Mouse (Mus musculus): Measurements from ENCODE around the gene Mss51. TPM values are rescaled to one million over a fixed set of nuclear protein-coding genes. Genes with fewer than 3 reads are reported as not detected.

Mss51 gene
- polyA plus RNA-seq, 1 experiment from 2014 or later = 1.1 TPM

DNA sequence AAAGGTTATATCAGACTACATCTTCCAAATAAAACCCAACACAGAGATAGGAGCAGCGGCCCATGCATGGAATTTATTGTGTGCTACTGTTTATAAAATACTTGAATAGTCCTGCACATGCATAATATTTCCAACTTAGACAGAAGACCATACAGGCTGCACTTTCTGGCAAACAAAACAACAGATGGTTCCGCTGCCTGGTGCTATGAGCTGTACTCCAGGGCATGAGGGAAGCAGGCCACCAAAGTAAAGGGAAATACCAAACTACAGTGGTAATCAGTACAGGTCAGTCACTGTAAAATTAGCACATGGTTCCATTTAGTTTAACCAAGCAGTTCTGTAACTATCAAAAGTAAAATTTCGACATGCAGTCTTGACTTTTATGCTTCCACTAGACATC lies 3.3 kb upstream of the Mss51 start:
- no peak overlapping the region for H3K9ac ChIP-seq (ENCODE audit: low read length)
- DNase-seq (ENCODE audit: low spot score) (no peak), ATAC-seq (replicated peaks; ENCODE audit: low FRiP score) (no peak)
- H3K27ac ChIP-seq (ENCODE audit: low read depth, low read length) = no peak overlapping the region
- H3K4me1 ChIP-seq (replicated peaks; ENCODE audit: control insufficient read depth, insufficient read depth, low read length) = no peaks in the 10 kb centered on the region
- H3K4me3 ChIP-seq (ENCODE audit: low read depth, low read length) = no peak overlapping the region
- H3K27me3 ChIP-seq (ENCODE audit: control insufficient read depth, insufficient read depth, low read length) = no peaks in the 10 kb centered on the region
- 90% methylated on average over 3 of the region's 3 CpGs for WGBS
- no peaks in the 10 kb centered on the region for H3K9me3 ChIP-seq (ENCODE audit: control insufficient read depth, low read length)
- H3K4me2 ChIP-seq (ENCODE audit: low read depth, low read length, severe bottlenecking) = no peak overlapping the region
- H3K36me3 ChIP-seq (ENCODE audit: control insufficient read depth, insufficient read depth, low read length) = peaks cover 9% of the 10 kb centered on the region; the same call in 1 of the 2 replicates

DNA sequence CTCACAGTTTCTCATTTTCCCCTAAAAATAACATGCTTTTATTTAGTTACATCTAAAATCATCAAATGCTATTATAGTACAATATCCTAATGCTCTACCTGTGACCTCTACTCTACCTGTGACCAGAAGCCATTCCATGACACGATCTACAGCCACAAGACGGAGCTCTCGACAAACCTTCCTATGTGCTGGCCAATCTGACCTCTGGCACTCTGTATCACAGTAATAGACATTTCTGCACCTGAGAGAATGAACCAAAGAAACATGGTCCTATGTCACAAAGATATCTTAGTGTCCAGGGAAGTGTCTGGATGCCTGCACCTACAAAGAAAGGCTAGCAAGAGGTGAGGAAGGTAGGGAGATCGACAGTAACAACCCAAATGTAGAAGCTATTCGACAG lies 10.7 kb downstream of the Mss51 start:
- H3K4me3 ChIP-seq (ENCODE audit: low read depth, low read length) = no peak overlapping the region
- DNase-seq (ENCODE audit: low spot score) (no peak), ATAC-seq (replicated peaks; ENCODE audit: low FRiP score) (no peak)
- H3K4me2 ChIP-seq (ENCODE audit: low read depth, low read length, severe bottlenecking) = no peak overlapping the region
- no peaks in the 10 kb centered on the region for H3K9me3 ChIP-seq (ENCODE audit: control insufficient read depth, low read length)
- H3K4me1 ChIP-seq (replicated peaks; ENCODE audit: control insufficient read depth, insufficient read depth, low read length) = no peaks in the 10 kb centered on the region
- H3K36me3 ChIP-seq (ENCODE audit: control insufficient read depth, insufficient read depth, low read length) = peaks cover 2% of the 10 kb centered on the region; the same call in 1 of the 2 replicates
- no peak overlapping the region for H3K9ac ChIP-seq (ENCODE audit: low read length)
- no peaks in the 10 kb centered on the region for H3K27me3 ChIP-seq (ENCODE audit: control insufficient read depth, insufficient read depth, low read length)
- H3K27ac ChIP-seq (ENCODE audit: low read depth, low read length) = no peak overlapping the region
- 97% methylated on average over 5 of the region's 5 CpGs for WGBS

- 91% methylated on average over 7 of the region's 7 CpGs for WGBS
- no peak for DNase-seq (ENCODE audit: low spot score)
These were observed 14.5 kb downstream of the Mss51 start for GRCm38 (mm10) chr14:20482051-20482751.

GRCm38 (mm10) chr14:20481211-20481610 lies 15.5 kb downstream of the Mss51 start:
- Histone ChIP-seq H3K4me3 (ENCODE audit: low read depth, low read length) (no peak overlapping the region), H3K4me2 (ENCODE audit: low read depth, low read length, severe bottlenecking) (no peak overlapping the region), H3K9me3 (ENCODE audit: control insufficient read depth, low read length) (no peaks in the 10 kb centered on the region), H3K36me3 (ENCODE audit: control insufficient read depth, insufficient read depth, low read length) (no peaks in the 10 kb centered on the region; the same call in 1 of the 2 replicates), H3K4me1 (replicated peaks; ENCODE audit: control insufficient read depth, insufficient read depth, low read length) (0 out of 2 replicates have a peak, but pooled peaks cover 2% of the 10 kb centered on the region), H3K27ac (ENCODE audit: low read depth, low read length) (no peak overlapping the region), H3K27me3 (ENCODE audit: control insufficient read depth, insufficient read depth, low read length) (no peaks in the 10 kb centered on the region; the same call in 1 of the 2 replicates), H3K9ac (ENCODE audit: low read length) (no peak overlapping the region)
- no peak for DNase-seq (ENCODE audit: low spot score)
- 14% methylated on average over 5 of the region's 5 CpGs for WGBS
- no peak for ATAC-seq (replicated peaks; ENCODE audit: low FRiP score)

More at GRCm38 (mm10) chr14:20482051-20482751, 14.5 kb downstream of the Mss51 start:
- no peaks in the 10 kb centered on the region; the same call in 1 of the 2 replicates for H3K27me3 ChIP-seq (ENCODE audit: control insufficient read depth, insufficient read depth, low read length)
- H3K4me2 ChIP-seq (ENCODE audit: low read depth, low read length, severe bottlenecking) = no peak overlapping the region
- H3K36me3 ChIP-seq (ENCODE audit: control insufficient read depth, insufficient read depth, low read length) = peaks cover 2% of the 10 kb centered on the region; the same call in 1 of the 2 replicates
- H3K27ac ChIP-seq (ENCODE audit: low read depth, low read length) = no peak overlapping the region
- no peak for ATAC-seq (replicated peaks; ENCODE audit: low FRiP score)
- H3K4me1 ChIP-seq (replicated peaks; ENCODE audit: control insufficient read depth, insufficient read depth, low read length) = 0 out of 2 replicates have a peak, but pooled peaks cover 2% of the 10 kb centered on the region
- no peak overlapping the region for H3K9ac ChIP-seq (ENCODE audit: low read length)
- H3K9me3 ChIP-seq (ENCODE audit: control insufficient read depth, low read length) = no peaks in the 10 kb centered on the region
- H3K4me3 ChIP-seq (ENCODE audit: low read depth, low read length) = no peak overlapping the region

DNA sequence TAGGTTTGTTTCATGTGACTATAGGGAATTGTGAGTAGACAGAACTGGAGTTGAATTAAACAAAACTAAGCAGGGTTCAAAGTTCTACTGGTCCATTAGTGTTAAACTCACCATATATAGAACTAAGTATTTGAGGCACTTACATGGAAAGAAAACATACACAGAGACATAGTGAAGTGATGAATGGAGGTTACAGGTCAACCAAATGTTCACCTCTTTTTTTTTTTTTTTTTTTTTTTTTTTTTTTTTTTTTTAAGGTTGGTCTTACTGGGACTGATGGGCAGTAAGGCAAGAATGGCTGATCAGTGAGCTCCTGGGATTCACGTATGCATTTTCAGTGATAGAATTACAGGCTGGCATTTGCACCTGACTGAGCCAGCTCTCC lies 16.5 kb downstream of the Mss51 start:
- no peak for DNase-seq (ENCODE audit: low spot score)
- H3K36me3 ChIP-seq (ENCODE audit: control insufficient read depth, insufficient read depth, low read length) = no peaks in the 10 kb centered on the region; the same call in 1 of the 2 replicates
- H3K4me2 ChIP-seq (ENCODE audit: low read depth, low read length, severe bottlenecking) = peak overlapping the region; percentile 87
- H3K9ac ChIP-seq (ENCODE audit: low read length) = peak overlapping the region; percentile 57
- H3K9me3 ChIP-seq (ENCODE audit: control insufficient read depth, low read length) = no peaks in the 10 kb centered on the region
- H3K4me3 ChIP-seq (ENCODE audit: low read depth, low read length) = peak overlapping the region; percentile 63
- no peak for ATAC-seq (replicated peaks; ENCODE audit: low FRiP score)
- H3K27me3 ChIP-seq (ENCODE audit: control insufficient read depth, insufficient read depth, low read length) = no peaks in the 10 kb centered on the region; the same call in 1 of the 2 replicates
- no peak overlapping the region for H3K27ac ChIP-seq (ENCODE audit: low read depth, low read length)
- WGBS = 64% methylated on average over 1 of the region's 1 CpGs
- H3K4me1 ChIP-seq (replicated peaks; ENCODE audit: control insufficient read depth, insufficient read depth, low read length) = 0 out of 2 replicates have a peak, but pooled peaks cover 2% of the 10 kb centered on the region

- H3K9ac ChIP-seq (ENCODE audit: low read length) = peak within 1 kb of the TSS; percentile 57
- peak within 1 kb of the TSS; percentile 87 for H3K4me2 ChIP-seq (ENCODE audit: low read depth, low read length, severe bottlenecking)
- DNase-seq (ENCODE audit: low spot score) = peak; percentile 77
- 1% methylated on average over 48 of the region's 48 CpGs for WGBS
- no peak within 1 kb of the TSS for H3K27ac ChIP-seq (ENCODE audit: low read depth, low read length)
- no peaks in the 10 kb centered on the region; the same call in 1 of the 2 replicates for H3K27me3 ChIP-seq (ENCODE audit: control insufficient read depth, insufficient read depth, low read length)
- no peaks in the 10 kb centered on the region for H3K9me3 ChIP-seq (ENCODE audit: control insufficient read depth, low read length)
- no peaks in the 10 kb centered on the region for H3K36me3 ChIP-seq (ENCODE audit: control insufficient read depth, insufficient read depth, low read length)
- H3K4me1 ChIP-seq (replicated peaks; ENCODE audit: control insufficient read depth, insufficient read depth, low read length) = 0 out of 2 replicates have a peak, but pooled peaks cover 2% of the 10 kb centered on the region
- peak within 1 kb of the TSS; percentile 63 for H3K4me3 ChIP-seq (ENCODE audit: low read depth, low read length)
- ATAC-seq (replicated peaks; ENCODE audit: low FRiP score) = peak; percentile 69
These were observed 17.2 kb downstream of the Mss51 start, which contains the start of gene Anxa7 for GRCm38 (mm10) chr14:20479291-20480194. Gene Anxa7 (minus strand): TSS chr14:20480133.

DNA sequence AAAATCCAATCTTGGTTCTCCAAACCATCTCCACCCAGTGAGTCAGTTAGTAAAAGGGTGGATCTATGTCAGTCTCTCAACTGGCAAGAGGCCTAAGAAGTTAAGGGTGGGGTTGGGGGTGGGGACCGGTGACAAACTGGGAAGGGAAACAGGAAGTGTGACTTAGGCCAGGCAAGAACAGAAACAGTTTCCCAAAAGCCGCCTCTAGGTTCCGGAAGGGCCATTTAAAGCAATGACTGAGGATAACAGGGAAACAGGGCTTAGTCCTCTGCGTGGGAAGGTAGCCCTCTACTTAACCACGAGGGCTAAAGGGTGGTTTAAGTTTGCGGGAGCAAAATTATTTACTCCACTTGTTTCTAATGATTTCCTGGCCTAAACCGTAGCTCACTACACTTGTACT lies 17.9 kb downstream of the Mss51 start:
- H3K4me2 ChIP-seq (ENCODE audit: low read depth, low read length, severe bottlenecking) = peak overlapping the region; percentile 87
- H3K36me3 ChIP-seq (ENCODE audit: control insufficient read depth, insufficient read depth, low read length) = no peaks in the 10 kb centered on the region
- ATAC-seq (replicated peaks; ENCODE audit: low FRiP score) = no peak
- no peak for DNase-seq (ENCODE audit: low spot score)
- WGBS = 29% methylated on average over 7 of the region's 7 CpGs
- 0 out of 2 replicates have a peak, but pooled peaks cover 2% of the 10 kb centered on the region for H3K4me1 ChIP-seq (replicated peaks; ENCODE audit: control insufficient read depth, insufficient read depth, low read length)
- no peak overlapping the region for H3K4me3 ChIP-seq (ENCODE audit: low read depth, low read length)
- no peaks in the 10 kb centered on the region; the same call in 1 of the 2 replicates for H3K27me3 ChIP-seq (ENCODE audit: control insufficient read depth, insufficient read depth, low read length)
- H3K9me3 ChIP-seq (ENCODE audit: control insufficient read depth, low read length) = no peaks in the 10 kb centered on the region
- H3K9ac ChIP-seq (ENCODE audit: low read length) = no peak overlapping the region; the same call in 1 of the 2 replicates
- no peak overlapping the region for H3K27ac ChIP-seq (ENCODE audit: low read depth, low read length)

DNA sequence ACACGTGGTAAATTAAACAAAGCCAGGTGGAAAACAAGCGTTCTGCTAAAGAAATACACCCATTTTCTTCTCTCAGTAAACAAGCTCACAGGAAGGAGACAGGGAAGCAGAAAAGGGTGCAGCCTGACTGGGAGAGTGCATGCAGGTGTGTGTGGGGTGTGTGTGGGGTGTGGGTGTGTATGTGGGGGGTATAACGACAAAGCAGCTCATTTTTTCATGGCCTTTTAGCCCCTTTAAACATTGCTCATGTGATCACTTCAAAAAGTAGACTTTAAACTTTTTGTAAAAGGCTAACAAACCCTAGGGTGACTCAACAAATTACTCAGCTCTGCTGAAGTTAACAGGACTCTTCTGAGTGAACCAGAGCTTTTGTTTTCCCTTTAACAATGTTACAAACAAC lies 18.3 kb downstream of the Mss51 start:
- no peak overlapping the region for H3K4me2 ChIP-seq (ENCODE audit: low read depth, low read length, severe bottlenecking)
- no peak overlapping the region for H3K9ac ChIP-seq (ENCODE audit: low read length)
- H3K27me3 ChIP-seq (ENCODE audit: control insufficient read depth, insufficient read depth, low read length) = no peaks in the 10 kb centered on the region; the same call in 1 of the 2 replicates
- ATAC-seq (replicated peaks; ENCODE audit: low FRiP score) = no peak
- WGBS = 58% methylated on average over 3 of the region's 3 CpGs
- 0 out of 2 replicates have a peak, but pooled peaks cover 2% of the 10 kb centered on the region for H3K4me1 ChIP-seq (replicated peaks; ENCODE audit: control insufficient read depth, insufficient read depth, low read length)
- H3K27ac ChIP-seq (ENCODE audit: low read depth, low read length) = no peak overlapping the region
- DNase-seq (ENCODE audit: low spot score) = no peak
- H3K4me3 ChIP-seq (ENCODE audit: low read depth, low read length) = no peak overlapping the region
- H3K9me3 ChIP-seq (ENCODE audit: control insufficient read depth, low read length) = no peaks in the 10 kb centered on the region
- H3K36me3 ChIP-seq (ENCODE audit: control insufficient read depth, insufficient read depth, low read length) = no peaks in the 10 kb centered on the region
